In the genomic region with DNA sequence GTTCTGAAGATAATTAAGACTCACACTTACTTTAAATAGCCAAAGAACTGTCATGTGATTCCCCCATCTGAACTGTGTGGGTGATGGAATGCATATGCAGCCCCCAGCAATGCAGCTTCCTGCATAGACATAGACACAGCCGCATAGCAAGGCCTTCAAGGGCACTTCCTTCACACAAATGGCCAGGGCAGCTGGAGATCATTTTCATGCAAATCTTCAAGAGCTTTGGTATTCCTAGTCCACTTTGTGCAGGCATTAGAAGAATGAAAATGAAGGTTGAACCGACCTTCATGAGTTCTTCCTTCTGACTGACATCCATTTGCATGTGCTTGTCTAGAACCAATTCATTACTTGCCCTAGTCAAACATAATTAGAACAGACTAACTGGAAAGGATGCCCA, we compare ENCODE assay signal across 25 mouse cellular contexts.
"Had no signal": no experiment of that assay in that cellular context is flagged by ENCODE, and none has a peak within 500 bp of the region (broad histone marks: within the 10 kb centered on the region; RNA-seq: fewer than 3 reads in every experiment).

No protein-coding gene starts in this region.

- ATAC-seq: hindbrain, embryonic 16.5 days; inflammation-experienced regulatory T-cells, adult 6 months; intestine, embryonic 15.5 days; intestine, postnatal 0 days; liver, embryonic 12.5 days had no signal

- H3K36me3 ChIP-seq: heart, embryonic 10.5 days; heart, embryonic 12.5 days; hindbrain, embryonic 10.5 days; hindbrain, embryonic 12.5 days; intestine, embryonic 15.5 days; kidney, embryonic 15.5 days; limb, embryonic 13.5 days; limb, embryonic 15.5 days; liver, embryonic 12.5 days had no signal

- H3K27me3 ChIP-seq: heart, embryonic 12.5 days; hindbrain, embryonic 12.5 days; intestine, embryonic 15.5 days; kidney, embryonic 15.5 days; limb, embryonic 13.5 days; limb, embryonic 15.5 days; liver, embryonic 12.5 days had no signal

- H3K4me2 ChIP-seq: heart, embryonic 12.5 days; hindbrain, embryonic 12.5 days; hindbrain, embryonic 14.5 days; intestine, embryonic 15.5 days; kidney, embryonic 15.5 days; limb, embryonic 13.5 days; limb, embryonic 15.5 days; liver, embryonic 12.5 days had no signal

- DNase-seq: gastrocnemius, postnatal 14 days; heart, adult 18-20 months; heart, postnatal 10 days; heart, postnatal 4 days; kidney, adult 18-20 months; kidney, adult 8-10 months; kidney, postnatal 25 days; kidney, postnatal 4 days; layer of hippocampus, postnatal 36 days had no signal

- H3K9ac ChIP-seq: heart, embryonic 12.5 days; hindbrain, embryonic 12.5 days; hindbrain, embryonic 14.5 days; intestine, embryonic 15.5 days; kidney, embryonic 15.5 days; limb, embryonic 13.5 days; limb, embryonic 15.5 days; liver, embryonic 12.5 days; liver, embryonic 14.5 days had no signal

- H3K27ac ChIP-seq: heart, embryonic 10.5 days; hindbrain, embryonic 10.5 days; hindbrain, embryonic 12.5 days; hindbrain, embryonic 14.5 days; intestine, embryonic 15.5 days; kidney, embryonic 15.5 days; kidney, postnatal 0 days; layer of hippocampus, adult 2 months; limb, embryonic 13.5 days; limb, embryonic 15.5 days; liver, embryonic 12.5 days; liver, embryonic 14.5 days had no signal

- H3K4me3 ChIP-seq: heart, embryonic 10.5 days; heart, embryonic 12.5 days; hindbrain, embryonic 10.5 days; hindbrain, embryonic 12.5 days; intestine, embryonic 15.5 days; kidney, embryonic 15.5 days; layer of hippocampus, adult 2 months; limb, embryonic 13.5 days; limb, embryonic 15.5 days; liver, embryonic 12.5 days had no signal

- H3K4me1 ChIP-seq: liver, embryonic 12.5 days had no signal

- H3K9me3 ChIP-seq: heart, embryonic 10.5 days; hindbrain, embryonic 10.5 days; hindbrain, embryonic 12.5 days; intestine, embryonic 15.5 days; kidney, embryonic 15.5 days; limb, embryonic 13.5 days; limb, embryonic 15.5 days; liver, embryonic 12.5 days had no signal
